18 mouse cellular contexts compared by ENCODE assay signal in the genomic region with DNA sequence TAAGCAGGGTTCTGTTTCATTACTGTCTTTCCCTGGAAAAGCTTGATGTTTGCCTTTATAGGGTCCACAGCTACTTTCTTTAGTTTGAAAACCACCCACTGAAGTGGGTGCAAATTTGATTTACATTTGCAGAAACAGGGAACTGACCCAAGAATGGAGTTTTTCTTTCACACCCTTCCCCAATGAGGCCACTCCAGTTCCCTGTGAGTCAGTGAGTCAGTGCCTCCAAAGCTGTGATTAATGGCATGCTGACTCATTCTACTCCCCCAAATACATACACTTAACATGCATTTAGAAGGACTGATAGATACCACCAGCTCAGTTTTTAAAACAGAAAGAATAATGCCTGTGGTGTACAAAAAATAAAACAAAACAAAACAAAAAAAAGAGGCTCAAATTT.
"Had no signal": no experiment of that assay in that cellular context is flagged by ENCODE, and none has a peak within 500 bp of the region (broad histone marks: within the 10 kb centered on the region; RNA-seq: fewer than 3 reads in every experiment).

No protein-coding gene starts in this region.

- ATAC-seq: midbrain, embryonic 15.5 days had no signal

- H3K36me3 ChIP-seq: kidney, embryonic 15.5 days; liver, embryonic 13.5 days; midbrain, embryonic 12.5 days; midbrain, embryonic 15.5 days; neural tube, embryonic 12.5 days; neural tube, embryonic 15.5 days had no signal

- H3K27me3 ChIP-seq: kidney, embryonic 15.5 days; liver, embryonic 13.5 days; midbrain, embryonic 12.5 days; midbrain, embryonic 15.5 days; neural tube, embryonic 12.5 days; neural tube, embryonic 15.5 days had no signal

- DNase-seq: kidney, adult 8-10 months; kidney, postnatal 10 days; kidney, postnatal 36 days; liver, embryonic 13.5 days; lung, adult 2 months; lung, postnatal 14 days; retina, postnatal 1 day; right cerebral cortex, postnatal 4 days; thymus, adult 2 months; thymus, postnatal 14 days; thymus, postnatal 4 days had no signal

- H3K9me3 ChIP-seq: kidney, embryonic 15.5 days; liver, embryonic 13.5 days; midbrain, embryonic 12.5 days; midbrain, embryonic 15.5 days; neural tube, embryonic 12.5 days; neural tube, embryonic 15.5 days had no signal

- H3K27ac ChIP-seq: kidney, embryonic 15.5 days; liver, embryonic 13.5 days; macrophage; midbrain, embryonic 12.5 days; midbrain, embryonic 15.5 days; neural tube, embryonic 12.5 days; neural tube, embryonic 15.5 days; stomach, postnatal 0 days had no signal

- H3K4me3 ChIP-seq: kidney, embryonic 15.5 days; liver, embryonic 13.5 days; midbrain, embryonic 12.5 days; midbrain, embryonic 15.5 days; neural tube, embryonic 12.5 days; neural tube, embryonic 15.5 days had no signal

- H3K4me1 ChIP-seq: kidney, embryonic 15.5 days; liver, embryonic 13.5 days; midbrain, embryonic 12.5 days; midbrain, embryonic 15.5 days; neural tube, embryonic 12.5 days; neural tube, embryonic 15.5 days had no signal
